Mouse (Mus musculus) heart, postnatal 14 days (tissue): ENCODE data around the gene Slc22a12. TPM values are rescaled to one million over a fixed set of nuclear protein-coding genes. Genes with fewer than 3 reads are reported as not detected.
A peak's percentile ranks its signal among the peaks of the same experiment; 100 is the strongest.

ENCODE experiments used
- DNase-seq, 2 experiments: peaks; one replicate each; pipeline ENCODE4 v3.0.0; 2021 to 2022
- intact Hi-C: fragments of 180-260 bp; cut with DNase I; formaldehyde crosslinking; loops from one replicate; pipeline ENCODE4 v1.15.1; 2025
- total RNA-seq, 2 experiments: library from RNA; stranded (reverse); gene quantifications; 2 replicates each; pipeline ENCODE4 v1.2.3; 2021

The Slc22a12 gene
- total RNA-seq, 2 experiments from 2014 or later = not detected

- intact Hi-C loops = no loop called here
- no peak for DNase-seq
Measured at GRCm38 (mm10) chr19:6543035-6543383, 177 bp upstream of the Slc22a12 start.

GRCm38 (mm10) chr19:6541521-6541920 lies 1.3 kb downstream of the Slc22a12 start:
- no peak for DNase-seq
- intact Hi-C loops = no loop called here

GRCm38 (mm10) chr19:6540191-6540590 lies 2.6 kb downstream of the Slc22a12 start:
- DNase-seq = no peak
- intact Hi-C loops = no loop called here

- DNase-seq = no peak
Measured at GRCm38 (mm10) chr19:6539592-6539991, 3.2 kb downstream of the Slc22a12 start.

GRCm38 (mm10) chr19:6538546-6538945 lies 4.3 kb downstream of the Slc22a12 start:
- intact Hi-C loops = no loop called here
- DNase-seq = no peak

More at GRCm38 (mm10) chr19:6539592-6539991, 3.2 kb downstream of the Slc22a12 start:
- intact Hi-C loops = no loop called here

- intact Hi-C loops = no loop called here
Measured at GRCm38 (mm10) chr19:6537526-6537925, 5.3 kb downstream of the Slc22a12 start.

GRCm38 (mm10) chr19:6536696-6537095 lies 6.1 kb downstream of the Slc22a12 start:
- no peak for DNase-seq
- intact Hi-C loops = no loop called here

More at GRCm38 (mm10) chr19:6537526-6537925, 5.3 kb downstream of the Slc22a12 start:
- no peak for DNase-seq

GRCm38 (mm10) chr19:6536201-6536600 lies 6.6 kb downstream of the Slc22a12 start:
- intact Hi-C loops = no loop called here

GRCm38 (mm10) chr19:6534118-6534415 lies 8.8 kb downstream of the Slc22a12 start:
- intact Hi-C loops = no loop called here
- no peak for DNase-seq

More at GRCm38 (mm10) chr19:6536201-6536600, 6.6 kb downstream of the Slc22a12 start:
- no peak for DNase-seq

- intact Hi-C loops = no loop called here
- no peak for DNase-seq
Measured at GRCm38 (mm10) chr19:6533290-6534117, 9.3 kb downstream of the Slc22a12 start.

- intact Hi-C loops = no loop called here
- DNase-seq = peak; percentile 27 to 43
Measured at GRCm38 (mm10) chr19:6532656-6533055, 10.2 kb downstream of the Slc22a12 start.

GRCm38 (mm10) chr19:6531832-6532471 lies 10.9 kb downstream of the Slc22a12 start:
- intact Hi-C loops = no loop called here
- peak; percentile 30 to 38 for DNase-seq

- intact Hi-C loops = no loop called here
Measured at GRCm38 (mm10) chr19:6531011-6531631, 11.7 kb downstream of the Slc22a12 start.

GRCm38 (mm10) chr19:6530359-6530758 lies 12.5 kb downstream of the Slc22a12 start:
- no peak for DNase-seq
- intact Hi-C loops = no loop called here

More at GRCm38 (mm10) chr19:6531011-6531631, 11.7 kb downstream of the Slc22a12 start:
- DNase-seq = peak; percentile 64 to 66

- no peak for DNase-seq
- intact Hi-C loops = no loop called here
Measured at GRCm38 (mm10) chr19:6529265-6529985, 13.4 kb downstream of the Slc22a12 start.

GRCm38 (mm10) chr19:6527839-6528531 lies 14.8 kb downstream of the Slc22a12 start:
- DNase-seq = no peak
- intact Hi-C loops = no loop called here

- intact Hi-C loops = no loop called here
- DNase-seq = no peak
Measured at GRCm38 (mm10) chr19:6527439-6527838, 15.4 kb downstream of the Slc22a12 start.

GRCm38 (mm10) chr19:6526010-6526409 lies 16.8 kb downstream of the Slc22a12 start:
- intact Hi-C loops = no loop called here
- no peak for DNase-seq

GRCm38 (mm10) chr19:6525023-6525422 lies 17.8 kb downstream of the Slc22a12 start:
- intact Hi-C loops = no loop called here
- DNase-seq = no peak

- intact Hi-C loops = no loop called here
- no peak for DNase-seq
Measured at GRCm38 (mm10) chr19:6522289-6522688, 20.5 kb downstream of the Slc22a12 start.
